ENCODE assay signal across 15 mouse cellular contexts in genomic region chr6:115316811-115317221, GRCm38 (mm10). TPM values are rescaled to one million over a fixed set of nuclear protein-coding genes. Genes with fewer than 3 reads are reported as not detected.
A peak's percentile ranks its signal among the peaks of the same experiment; 100 is the strongest.
DNase-seq lines count a peak whose midpoint lies in the region; ATAC-seq and TF ChIP-seq lines count a peak whose summit lies in the region.
"Had no signal": no experiment of that assay in that cellular context is flagged by ENCODE, and none has a peak within 500 bp of the region (broad histone marks: within the 10 kb centered on the region; RNA-seq: fewer than 3 reads in every experiment).

No protein-coding gene starts in this region.

- WGBS in kidney, adult 2 months = 71% methylated on average over 11 of the region's 11 CpGs
- 71% methylated on average over 11 of the region's 11 CpGs for WGBS in kidney, embryonic 15.5 days
- WGBS in intestine, embryonic 15.5 days = 62% methylated on average over 11 of the region's 11 CpGs

- no peak overlapping the region for H3K4me3 ChIP-seq in kidney, adult 2 months (ENCODE audit: insufficient read depth, low read depth, low read length)
- no peak overlapping the region for H3K4me3 ChIP-seq in kidney, embryonic 15.5 days (replicated peaks)
- H3K4me3 ChIP-seq in intestine, embryonic 15.5 days (replicated peaks) = no peak overlapping the region
- H3K4me3 ChIP-seq: neural tube, embryonic 15.5 days had no signal

- H3K36me3 ChIP-seq in kidney, adult 2 months (ENCODE audit: control insufficient read depth, insufficient read depth, low read length) = no peaks in the 10 kb centered on the region
- H3K36me3 ChIP-seq in kidney, embryonic 15.5 days = no peaks in the 10 kb centered on the region
- no peaks in the 10 kb centered on the region for H3K36me3 ChIP-seq in intestine, embryonic 15.5 days
- H3K36me3 ChIP-seq: G1E; neural tube, embryonic 15.5 days had no signal

- no peak overlapping the region for H3K27ac ChIP-seq in kidney, adult 2 months (ENCODE audit: insufficient read depth, low read depth, low read length)
- no peak overlapping the region for H3K27ac ChIP-seq in kidney, embryonic 15.5 days
- no peak overlapping the region for H3K27ac ChIP-seq in intestine, embryonic 15.5 days
- H3K27ac ChIP-seq: neural tube, embryonic 15.5 days had no signal

- no peak for TF ChIP-seq CTCF in kidney, adult 2 months (conservative IDR thresholded peaks at IDR 0.05; ENCODE audit: insufficient read depth, insufficient read length, low read depth, low read length)

- peak; percentile 3 for DNase-seq in kidney, adult 2 months
- peak; percentile 80 for DNase-seq in NIH3T3 (ENCODE audit: low read depth)
- DNase-seq in heart, adult 8-10 months (ENCODE audit: low spot score) = peak; percentile 51
- peak; percentile 45 for DNase-seq in lung, postnatal 36 days
- DNase-seq in cerebellum, postnatal 36 days = no peak
- DNase-seq: adrenal gland, postnatal 25 days; kidney, adult 11 months; layer of hippocampus, postnatal 36 days; right cerebral cortex, postnatal 25 days had no signal

- ATAC-seq in kidney, embryonic 15.5 days (replicated peaks; ENCODE audit: low FRiP score) = no peak
- ATAC-seq in intestine, embryonic 15.5 days = no peak

- H3K9ac ChIP-seq in kidney, embryonic 15.5 days = no peak overlapping the region
- no peak overlapping the region for H3K9ac ChIP-seq in intestine, embryonic 15.5 days
- H3K9ac ChIP-seq: neural tube, embryonic 15.5 days had no signal

- H3K9me3 ChIP-seq in kidney, embryonic 15.5 days (replicated peaks) = no peaks in the 10 kb centered on the region
- H3K9me3 ChIP-seq in intestine, embryonic 15.5 days = no peaks in the 10 kb centered on the region
- H3K9me3 ChIP-seq: G1E; neural tube, embryonic 15.5 days had no signal

- no peaks in the 10 kb centered on the region for H3K4me1 ChIP-seq in kidney, adult 2 months (ENCODE audit: control insufficient read depth, insufficient read depth, low read length)
- H3K4me1 ChIP-seq in kidney, embryonic 15.5 days = peaks cover 8% of the 10 kb centered on the region
- H3K4me1 ChIP-seq in intestine, embryonic 15.5 days (replicated peaks) = 0 out of 2 replicates have a peak, but pooled peaks cover 4% of the 10 kb centered on the region
- H3K4me1 ChIP-seq: neural tube, embryonic 15.5 days had no signal

- H3K4me2 ChIP-seq in kidney, embryonic 15.5 days = no peak overlapping the region
- no peak overlapping the region for H3K4me2 ChIP-seq in intestine, embryonic 15.5 days (replicated peaks)
- H3K4me2 ChIP-seq: liver, embryonic 11.5 days; midbrain, embryonic 11.5 days; neural tube, embryonic 15.5 days had no signal

- peaks cover 1% of the 10 kb centered on the region; the same call in 1 of the 2 replicates for H3K27me3 ChIP-seq in kidney, adult 2 months (replicated peaks; ENCODE audit: control insufficient read depth, insufficient read depth, low read length)
- peaks cover 5% of the 10 kb centered on the region; the same call in 1 of the 2 replicates for H3K27me3 ChIP-seq in kidney, embryonic 15.5 days
- no peaks in the 10 kb centered on the region for H3K27me3 ChIP-seq in intestine, embryonic 15.5 days (replicated peaks)
- H3K27me3 ChIP-seq: neural tube, embryonic 15.5 days had no signal

- TF ChIP-seq POLR2A in kidney, adult 2 months (IDR thresholded peaks at IDR 0.05; ENCODE audit: low read depth, low read length) = no peak

RNA-seq across cellular contexts. Expression of gene Pparg, which starts 43.9 kb away (rescaled TPM):
- 12.8 and 13.5 TPM in 2 replicates for polyA plus RNA-seq in kidney, adult 2 months (2012; rRNA removed)
- 5.0 and 5.7 TPM in 2 replicates for polyA plus RNA-seq in kidney, embryonic 15.5 days (2015; fragmentation: Nextera tagmentation; extraction: Ambion mirVana)
- total RNA-seq in heart, adult 8-10 months (2022) = 10 to 100 TPM in 3 of 4 experiments, 1 to 10 TPM in 1; 9.5 to 13.5 (median 12.3) TPM
- polyA plus RNA-seq in intestine, embryonic 15.5 days (2015; fragmentation: Nextera tagmentation; extraction: Ambion mirVana) = 15.5 and 17.9 TPM in 2 replicates
- total RNA-seq: G1E had no signal
- polyA plus RNA-seq: G1E had no signal

Comparison
In these comparisons a context has a peak if more than half of its experiments do, and no peak if none do; other contexts are left out.
1. DNase-seq: peak in kidney, adult 2 months (single experiment), NIH3T3 (single experiment), heart, adult 8-10 months (single experiment) and lung, postnatal 36 days (single experiment); none in cerebellum, postnatal 36 days (0 of 2).